Mouse (Mus musculus): ENCODE data around the gene Il17re. TPM values are rescaled to one million over a fixed set of nuclear protein-coding genes. Genes with fewer than 3 reads are reported as not detected.

Gene Il17re
- polyA plus RNA-seq, 1 experiment from 2014 or later, result 16.2 TPM

- Histone ChIP-seq H3K36me3 (ENCODE audit: insufficient read depth, low read length) (no peaks in the 10 kb centered on the region), H3K27me3 (replicated peaks; ENCODE audit: insufficient read depth, low read length) (no peaks in the 10 kb centered on the region), H3K27ac (ENCODE audit: low read length) (no peak overlapping the region), H3K9me3 (ENCODE audit: low read length) (no peaks in the 10 kb centered on the region), H3K9ac (replicated peaks; ENCODE audit: low read depth) (no peak overlapping the region), H3K4me3 (ENCODE audit: low read depth, low read length) (no peak overlapping the region), H3K4me1 (ENCODE audit: insufficient read depth, low read depth, low read length) (no peaks in the 10 kb centered on the region), H3K4me2 (replicated peaks; ENCODE audit: low read depth, low read length) (no peak overlapping the region)
- DNase-seq (ENCODE audit: low spot score), result no peak
- ATAC-seq, result no peak
- no peak for TF ChIP-seq CTCF (IDR thresholded peaks at IDR 0.05)
- TF ChIP-seq EP300 (IDR thresholded peaks at IDR 0.05), result no peak
- WGBS, result 78% methylated on average over 7 of the region's 7 CpGs
Observed at GRCm38 (mm10) chr6:113424187-113424586, 34.1 kb upstream of the Il17re start.

- WGBS, result 88% methylated on average over 4 of the region's 4 CpGs
Observed at GRCm38 (mm10) chr6:113426696-113427095, 31.6 kb upstream of the Il17re start.

GRCm38 (mm10) chr6:113427397-113427796, 30.9 kb upstream of the Il17re start:
- DNase-seq (ENCODE audit: low spot score) (peak; percentile 46), ATAC-seq (no peak)
- 56% methylated on average over 3 of the region's 3 CpGs for WGBS
- Histone ChIP-seq H3K4me3 (ENCODE audit: low read depth, low read length) (no peak overlapping the region), H3K36me3 (ENCODE audit: insufficient read depth, low read length) (no peaks in the 10 kb centered on the region), H3K9ac (replicated peaks; ENCODE audit: low read depth) (no peak overlapping the region), H3K27me3 (replicated peaks; ENCODE audit: insufficient read depth, low read length) (no peaks in the 10 kb centered on the region), H3K9me3 (ENCODE audit: low read length) (no peaks in the 10 kb centered on the region), H3K27ac (ENCODE audit: low read length) (no peak overlapping the region), H3K4me1 (ENCODE audit: insufficient read depth, low read depth, low read length) (no peaks in the 10 kb centered on the region), H3K4me2 (replicated peaks; ENCODE audit: low read depth, low read length) (no peak overlapping the region)
- no peak for TF ChIP-seq EP300 (IDR thresholded peaks at IDR 0.05)
- TF ChIP-seq CTCF (IDR thresholded peaks at IDR 0.05), result peak; percentile 79

More at GRCm38 (mm10) chr6:113426696-113427095, 31.6 kb upstream of the Il17re start:
- no peak overlapping the region for H3K4me3 ChIP-seq (ENCODE audit: low read depth, low read length)
- H3K9me3 ChIP-seq (ENCODE audit: low read length), result no peaks in the 10 kb centered on the region
- H3K4me1 ChIP-seq (ENCODE audit: insufficient read depth, low read depth, low read length), result no peaks in the 10 kb centered on the region
- H3K36me3 ChIP-seq (ENCODE audit: insufficient read depth, low read length), result no peaks in the 10 kb centered on the region
- no peak for ATAC-seq
- DNase-seq (ENCODE audit: low spot score), result no peak
- H3K27ac ChIP-seq (ENCODE audit: low read length), result no peak overlapping the region
- no peak overlapping the region for H3K4me2 ChIP-seq (replicated peaks; ENCODE audit: low read depth, low read length)
- TF ChIP-seq EP300 (IDR thresholded peaks at IDR 0.05) (no peak), CTCF (IDR thresholded peaks at IDR 0.05) (no peak)
- H3K9ac ChIP-seq (replicated peaks; ENCODE audit: low read depth), result no peak overlapping the region
- no peaks in the 10 kb centered on the region for H3K27me3 ChIP-seq (replicated peaks; ENCODE audit: insufficient read depth, low read length)

DNA sequence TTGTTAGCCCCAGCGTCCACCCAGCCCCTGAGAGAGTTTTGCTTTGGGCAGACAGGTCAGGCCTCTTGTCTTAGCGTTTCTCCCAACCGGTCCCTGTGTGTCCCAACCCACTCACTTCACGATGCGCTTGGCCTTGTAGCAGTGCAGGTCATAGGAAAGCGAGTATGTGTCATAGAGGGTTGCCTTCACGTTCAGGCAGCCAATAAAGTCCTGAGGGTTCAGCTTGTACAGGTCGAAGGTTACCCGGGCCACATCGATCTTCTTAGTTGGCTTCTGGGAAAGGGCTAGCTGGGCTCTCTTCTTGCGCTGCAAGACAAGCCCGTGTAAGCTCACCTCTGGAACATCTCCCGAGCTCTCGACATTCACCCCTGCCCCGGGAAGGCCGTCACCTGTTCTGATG, 30.3 kb upstream of the Il17re start:
- ATAC-seq, result no peak
- Histone ChIP-seq H3K9me3 (ENCODE audit: low read length) (no peaks in the 10 kb centered on the region), H3K4me1 (ENCODE audit: insufficient read depth, low read depth, low read length) (no peaks in the 10 kb centered on the region), H3K4me3 (ENCODE audit: low read depth, low read length) (no peak overlapping the region), H3K27ac (ENCODE audit: low read length) (no peak overlapping the region), H3K36me3 (ENCODE audit: insufficient read depth, low read length) (no peaks in the 10 kb centered on the region), H3K9ac (replicated peaks; ENCODE audit: low read depth) (no peak overlapping the region), H3K4me2 (replicated peaks; ENCODE audit: low read depth, low read length) (no peak overlapping the region), H3K27me3 (replicated peaks; ENCODE audit: insufficient read depth, low read length) (no peaks in the 10 kb centered on the region)
- WGBS, result 87% methylated on average over 16 of the region's 16 CpGs
- no peak for DNase-seq (ENCODE audit: low spot score)
- TF ChIP-seq EP300 (IDR thresholded peaks at IDR 0.05) (no peak), CTCF (IDR thresholded peaks at IDR 0.05) (no peak)

GRCm38 (mm10) chr6:113429965-113430364, 28.3 kb upstream of the Il17re start:
- TF ChIP-seq EP300 (IDR thresholded peaks at IDR 0.05) (no peak), CTCF (IDR thresholded peaks at IDR 0.05) (no peak)
- Histone ChIP-seq H3K4me2 (replicated peaks; ENCODE audit: low read depth, low read length) (no peak overlapping the region), H3K9me3 (ENCODE audit: low read length) (no peaks in the 10 kb centered on the region), H3K4me1 (ENCODE audit: insufficient read depth, low read depth, low read length) (no peaks in the 10 kb centered on the region), H3K36me3 (ENCODE audit: insufficient read depth, low read length) (no peaks in the 10 kb centered on the region), H3K9ac (replicated peaks; ENCODE audit: low read depth) (no peak overlapping the region), H3K4me3 (ENCODE audit: low read depth, low read length) (no peak overlapping the region), H3K27ac (ENCODE audit: low read length) (no peak overlapping the region), H3K27me3 (replicated peaks; ENCODE audit: insufficient read depth, low read length) (no peaks in the 10 kb centered on the region)
- ATAC-seq, result no peak
- DNase-seq (ENCODE audit: low spot score), result no peak
- WGBS, result 75% methylated on average over 3 of the region's 3 CpGs

GRCm38 (mm10) chr6:113430846-113431245, 27.4 kb upstream of the Il17re start:
- WGBS, result 50% methylated on average over 3 of the region's 3 CpGs
- Histone ChIP-seq H3K4me2 (replicated peaks; ENCODE audit: low read depth, low read length) (no peak overlapping the region), H3K27me3 (replicated peaks; ENCODE audit: insufficient read depth, low read length) (no peaks in the 10 kb centered on the region), H3K9ac (replicated peaks; ENCODE audit: low read depth) (no peak overlapping the region), H3K4me1 (ENCODE audit: insufficient read depth, low read depth, low read length) (no peaks in the 10 kb centered on the region), H3K27ac (ENCODE audit: low read length) (no peak overlapping the region), H3K36me3 (ENCODE audit: insufficient read depth, low read length) (no peaks in the 10 kb centered on the region), H3K9me3 (ENCODE audit: low read length) (no peaks in the 10 kb centered on the region), H3K4me3 (ENCODE audit: low read depth, low read length) (no peak overlapping the region)
- no peak for TF ChIP-seq CTCF (IDR thresholded peaks at IDR 0.05)
- TF ChIP-seq EP300 (IDR thresholded peaks at IDR 0.05), result no peak
- DNase-seq (ENCODE audit: low spot score) (no peak), ATAC-seq (no peak)

DNA sequence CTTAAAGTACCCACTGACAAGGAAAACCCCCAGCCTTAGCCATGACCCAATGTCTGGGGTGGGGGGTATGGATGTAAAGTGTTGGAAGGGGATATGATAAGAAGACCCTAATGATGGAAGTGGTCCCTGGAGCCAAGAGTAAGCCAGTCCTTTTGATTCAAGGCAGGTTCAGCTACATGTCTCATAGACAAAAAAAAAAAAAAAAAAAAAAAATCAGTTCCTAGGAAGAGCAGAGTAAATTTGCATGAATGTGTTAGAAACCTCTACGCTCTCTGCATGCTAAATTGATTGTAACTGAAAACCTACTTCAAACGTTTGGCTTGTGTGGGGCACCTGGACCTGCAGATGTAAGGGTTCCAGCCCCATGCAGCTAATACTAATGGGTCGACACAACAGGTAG, 26.5 kb upstream of the Il17re start:
- ATAC-seq (no peak), DNase-seq (ENCODE audit: low spot score) (no peak)
- H3K9me3 ChIP-seq (ENCODE audit: low read length), result no peaks in the 10 kb centered on the region
- H3K4me2 ChIP-seq (replicated peaks; ENCODE audit: low read depth, low read length), result no peak overlapping the region
- no peak overlapping the region for H3K9ac ChIP-seq (replicated peaks; ENCODE audit: low read depth)
- H3K4me3 ChIP-seq (ENCODE audit: low read depth, low read length), result no peak overlapping the region
- no peaks in the 10 kb centered on the region for H3K36me3 ChIP-seq (ENCODE audit: insufficient read depth, low read length)
- no peak overlapping the region for H3K27ac ChIP-seq (ENCODE audit: low read length)
- no peaks in the 10 kb centered on the region for H3K27me3 ChIP-seq (replicated peaks; ENCODE audit: insufficient read depth, low read length)
- 44% methylated on average over 3 of the region's 3 CpGs for WGBS
- TF ChIP-seq CTCF (IDR thresholded peaks at IDR 0.05) (no peak), EP300 (IDR thresholded peaks at IDR 0.05) (no peak)
- no peaks in the 10 kb centered on the region for H3K4me1 ChIP-seq (ENCODE audit: insufficient read depth, low read depth, low read length)
